Mouse (Mus musculus) cerebellum, postnatal 25 days (tissue): ENCODE measurements at regions not wholly inside any gene's neighbourhood (a gene's known extent, or its start where the extent isn't known, plus 50 kb on each side); places are given as distances from the start of the nearest gene placed in this dataset.

Experiments used
- DNase-seq, 2 experiments: peaks; one replicate each; pipeline ENCODE4 v3.0.0; 2021; ENCODE audit warnings: mixed read lengths in 2 of 2

GRCm38 (mm10) chr6:100096393-100097125 lies 190.7 kb downstream of the Rybp start:
- no peak for DNase-seq

- no peak for DNase-seq
Measured at GRCm38 (mm10) chr6:100094653-100095217, 192.6 kb downstream of the Rybp start.

GRCm38 (mm10) chr6:100092870-100093269 lies 194.4 kb downstream of the Rybp start:
- no peak for DNase-seq

GRCm38 (mm10) chr6:100091815-100092214 lies 195.5 kb downstream of the Rybp start:
- DNase-seq, result no peak

- DNase-seq, result no peak
Measured at GRCm38 (mm10) chr6:100088576-100088975, 198.7 kb downstream of the Rybp start.

GRCm38 (mm10) chr6:100086807-100087206 lies 200.5 kb downstream of the Rybp start:
- DNase-seq, result no peak

- no peak for DNase-seq
Measured at GRCm38 (mm10) chr6:100085981-100086380, 201.3 kb downstream of the Rybp start.

GRCm38 (mm10) chr6:100083868-100084477 lies 203.3 kb downstream of the Rybp start:
- DNase-seq, result no peak

- no peak for DNase-seq
Measured at GRCm38 (mm10) chr6:100083127-100083526, 204.2 kb downstream of the Rybp start.

GRCm38 (mm10) chr6:100074672-100075335 lies 212.5 kb downstream of the Rybp start:
- DNase-seq, result peak in 1 of 2 experiments; percentile 42

GRCm38 (mm10) chr6:100072261-100072968 lies 214.9 kb downstream of the Rybp start:
- DNase-seq, result peak; percentile 24 to 63

- DNase-seq, result no peak
Measured at GRCm38 (mm10) chr6:100069151-100069550, 218.1 kb downstream of the Rybp start.

- DNase-seq, result no peak
Measured at GRCm38 (mm10) chr6:100067273-100067672, 220.0 kb downstream of the Rybp start.

GRCm38 (mm10) chr6:100065586-100065985 lies 221.7 kb downstream of the Rybp start:
- DNase-seq, result no peak

GRCm38 (mm10) chr6:100062961-100063360 lies 224.3 kb downstream of the Rybp start:
- no peak for DNase-seq

- DNase-seq, result peak; percentile 45 to 69
Measured at GRCm38 (mm10) chr6:100059803-100060202, 227.5 kb downstream of the Rybp start.

- no peak for DNase-seq
Measured at GRCm38 (mm10) chr6:100055980-100056379, 231.3 kb downstream of the Rybp start.

GRCm38 (mm10) chr6:100052955-100053795 lies 234.1 kb downstream of the Rybp start:
- no peak for DNase-seq

- DNase-seq, result no peak
Measured at GRCm38 (mm10) chr6:100052406-100052805, 234.9 kb downstream of the Rybp start.

- no peak for DNase-seq
Measured at GRCm38 (mm10) chr6:100049036-100049435, 238.2 kb downstream of the Rybp start.

- no peak for DNase-seq
Measured at GRCm38 (mm10) chr6:100046186-100046990, 240.9 kb downstream of the Rybp start.
